Mouse (Mus musculus) brain, embryonic 14.5 days (tissue): ENCODE results near the gene Tfrc. TPM values are rescaled to one million over a fixed set of nuclear protein-coding genes. Genes with fewer than 3 reads are reported as not detected.

Source experiments
- DNase-seq: peaks from one replicate; pipeline ENCODE4 v3.0.0-alpha.2; 2011; ENCODE audit warnings: low read depth
- CTCF ChIP-seq: fragments of 200-500 bp; IDR thresholded peaks from 2 replicates; pipeline ENCODE4 v1.5.1; 2012; ENCODE audit warnings: inconsistent platforms, mild to moderate bottlenecking, moderate library complexity, borderline replicate concordance; ENCODE audit not compliant: insufficient read depth, insufficient read length; ENCODE audit errors: extremely low read depth
- POLR2A ChIP-seq: fragments of 200-500 bp; IDR thresholded peaks from 2 replicates; pipeline ENCODE4 v1.6.1; 2012; ENCODE audit warnings: mild to moderate bottlenecking, inconsistent platforms, borderline replicate concordance; ENCODE audit not compliant: poor library complexity, insufficient read depth, insufficient read length, severe bottlenecking; ENCODE audit errors: extremely low read depth
- polyA plus RNA-seq: library from polyadenylated mRNA; depleted of rRNA; stranded (reverse); fragments of >200 nt; gene quantifications from 2 replicates; pipeline ENCODE4 v1.2.3, GENCODE M21; 2012; rRNA removed

Gene Tfrc
- polyA plus RNA-seq, result 49.0 and 52.2 TPM in 2 replicates

GRCm38 (mm10) chr16:32608712-32609400, at the start of gene Tfrc:
Tfrc (plus strand) TSS chr16:32608920.
- peak; percentile 100 for DNase-seq
- peak; percentile 98 for TF ChIP-seq POLR2A
- TF ChIP-seq CTCF, result no peak

- TF ChIP-seq POLR2A (no peak), CTCF (no peak)
- DNase-seq, result no peak
Measured at GRCm38 (mm10) chr16:32559493-32559892, 49.2 kb upstream of the Tfrc start.

- DNase-seq, result no peak
- no peak for TF ChIP-seq CTCF
- no peak for TF ChIP-seq POLR2A
Measured at GRCm38 (mm10) chr16:32563056-32563793, 45.5 kb upstream of the Tfrc start.

GRCm38 (mm10) chr16:32567282-32567681, 41.4 kb upstream of the Tfrc start:
- TF ChIP-seq CTCF (no peak), POLR2A (no peak)
- DNase-seq, result no peak

GRCm38 (mm10) chr16:32568401-32568800, 40.3 kb upstream of the Tfrc start:
- no peak for TF ChIP-seq POLR2A

GRCm38 (mm10) chr16:32570042-32570441, 38.7 kb upstream of the Tfrc start:
- no peak for DNase-seq
- TF ChIP-seq CTCF (no peak), POLR2A (no peak)

More at GRCm38 (mm10) chr16:32568401-32568800, 40.3 kb upstream of the Tfrc start:
- DNase-seq, result no peak

GRCm38 (mm10) chr16:32572528-32572927, 36.2 kb upstream of the Tfrc start:
- DNase-seq, result no peak

GRCm38 (mm10) chr16:32586482-32586881, 22.2 kb upstream of the Tfrc start:
- TF ChIP-seq POLR2A, result no peak
- no peak for TF ChIP-seq CTCF
- DNase-seq, result no peak

More at GRCm38 (mm10) chr16:32572528-32572927, 36.2 kb upstream of the Tfrc start:
- no peak for TF ChIP-seq CTCF
- TF ChIP-seq POLR2A, result no peak

- TF ChIP-seq POLR2A (no peak), CTCF (no peak)
- no peak for DNase-seq
Measured at GRCm38 (mm10) chr16:32588568-32588967, 20.2 kb upstream of the Tfrc start.

GRCm38 (mm10) chr16:32591521-32591920, 17.2 kb upstream of the Tfrc start:
- TF ChIP-seq POLR2A (no peak), CTCF (no peak)
- no peak for DNase-seq

- no peak for DNase-seq
- TF ChIP-seq POLR2A, result no peak
- no peak for TF ChIP-seq CTCF
Measured at GRCm38 (mm10) chr16:32593283-32593805, 15.4 kb upstream of the Tfrc start.
